Mouse (Mus musculus): Measurements from ENCODE around the gene Efna4. TPM values are rescaled to one million over a fixed set of nuclear protein-coding genes. Genes with fewer than 3 reads are reported as not detected.
A peak's percentile ranks its signal among the peaks of the same experiment; 100 is the strongest.

Efna4 gene
- polyA plus RNA-seq, 1 experiment from 2014 or later, result 14.1 TPM

DNA sequence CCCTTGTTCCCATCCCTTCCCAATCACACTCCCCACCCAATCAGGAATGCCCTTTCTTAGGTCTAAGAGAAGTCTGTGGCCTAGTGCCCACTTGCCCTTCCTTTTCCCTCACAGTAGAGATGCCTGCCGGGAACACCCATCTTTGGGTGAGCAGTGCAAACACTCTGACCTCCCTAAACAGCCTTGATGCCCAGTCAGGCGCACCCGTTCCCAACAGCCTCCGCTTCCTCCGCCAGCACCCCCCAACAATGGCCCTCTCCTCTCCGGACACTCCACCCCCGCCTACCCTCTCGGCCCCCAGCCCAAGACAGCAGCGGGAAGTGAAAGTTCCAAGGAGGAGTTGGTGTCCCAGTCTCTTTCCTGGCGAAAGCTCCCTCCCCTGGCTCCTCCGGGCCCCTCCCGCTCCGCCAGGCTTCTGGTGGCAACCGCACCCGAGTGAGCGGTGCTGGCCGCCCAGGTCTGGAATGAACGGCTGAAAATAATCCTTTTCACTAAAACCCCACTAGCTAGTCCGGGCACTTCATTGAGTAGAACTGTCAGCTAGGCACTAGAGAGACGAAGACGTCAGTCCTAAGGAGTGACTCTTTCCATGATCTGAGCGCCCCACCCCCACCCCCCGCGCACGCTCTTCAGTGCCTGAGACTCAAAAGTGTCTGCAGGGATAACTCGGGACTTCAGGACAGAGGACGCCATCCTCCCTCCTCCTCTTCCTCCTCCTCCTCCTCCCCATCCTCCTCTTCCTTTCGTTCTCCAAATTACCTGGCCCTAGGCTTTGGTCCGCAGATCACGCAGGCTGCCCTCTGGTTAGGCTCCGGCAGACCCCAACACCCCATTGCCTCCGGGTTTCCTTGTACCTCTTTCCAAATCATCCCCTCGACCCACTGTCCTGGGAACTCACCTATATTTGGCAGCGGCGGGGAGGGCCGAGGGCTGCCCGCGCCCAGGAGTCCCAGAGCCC lies 11.4 kb upstream of the Efna4 start:
- no peaks in the 10 kb centered on the region; the same call in 1 of the 2 replicates for H3K36me3 ChIP-seq (ENCODE audit: control insufficient read depth, insufficient read depth)
- H3K4me3 ChIP-seq (replicated peaks; ENCODE audit: low read length), result peak overlapping the region; percentile 69
- no peaks in the 10 kb centered on the region for H3K27me3 ChIP-seq (replicated peaks; ENCODE audit: control insufficient read depth, insufficient read depth, low read length)
- H3K9ac ChIP-seq (replicated peaks; ENCODE audit: low read depth, low read length), result peak overlapping the region; percentile 70
- peak; percentile 41 for ATAC-seq
- H3K4me1 ChIP-seq (replicated peaks; ENCODE audit: control insufficient read depth, insufficient read depth, low read length), result peaks cover 12% of the 10 kb centered on the region; the same call in 1 of the 2 replicates
- WGBS, result under 1% methylated on average over 38 of the region's 38 CpGs
- no peaks in the 10 kb centered on the region for H3K9me3 ChIP-seq (ENCODE audit: control insufficient read depth, low read length)
- H3K4me2 ChIP-seq (ENCODE audit: low read length), result peak overlapping the region; percentile 97
- peak overlapping the region; percentile 84; the same call in 1 of the 2 replicates for H3K27ac ChIP-seq (ENCODE audit: low read length)

DNA sequence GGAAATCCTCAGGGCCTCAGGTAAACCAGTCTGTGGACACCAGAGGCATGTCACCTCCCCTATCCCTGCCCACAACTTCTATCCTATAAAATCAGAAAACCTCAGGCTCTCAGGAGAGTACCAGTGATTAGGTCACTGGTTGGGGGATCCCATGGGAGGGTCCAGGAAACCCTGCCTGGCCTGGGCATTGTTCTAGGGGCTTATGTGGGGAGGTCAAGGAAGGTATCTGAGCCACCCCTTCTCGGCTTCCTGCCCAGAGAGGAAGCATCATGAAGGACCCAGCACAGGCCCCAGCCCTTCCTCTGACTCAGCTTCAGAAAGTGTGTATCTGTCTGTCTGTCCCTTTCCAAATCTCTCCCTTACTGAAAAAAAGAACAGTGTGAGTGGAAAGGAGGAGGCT lies 10.1 kb upstream of the Efna4 start:
- Histone ChIP-seq H3K27me3 (replicated peaks; ENCODE audit: control insufficient read depth, insufficient read depth, low read length) (no peaks in the 10 kb centered on the region), H3K36me3 (ENCODE audit: control insufficient read depth, insufficient read depth) (no peaks in the 10 kb centered on the region; the same call in 1 of the 2 replicates), H3K4me3 (replicated peaks; ENCODE audit: low read length) (no peak overlapping the region), H3K9ac (replicated peaks; ENCODE audit: low read depth, low read length) (no peak overlapping the region), H3K4me1 (replicated peaks; ENCODE audit: control insufficient read depth, insufficient read depth, low read length) (peaks cover 12% of the 10 kb centered on the region; the same call in 1 of the 2 replicates), H3K4me2 (ENCODE audit: low read length) (no peak overlapping the region), H3K27ac (ENCODE audit: low read length) (no peak overlapping the region), H3K9me3 (ENCODE audit: control insufficient read depth, low read length) (no peaks in the 10 kb centered on the region)
- 47% methylated on average over 1 of the region's 1 CpGs for WGBS
- no peak for ATAC-seq

DNA sequence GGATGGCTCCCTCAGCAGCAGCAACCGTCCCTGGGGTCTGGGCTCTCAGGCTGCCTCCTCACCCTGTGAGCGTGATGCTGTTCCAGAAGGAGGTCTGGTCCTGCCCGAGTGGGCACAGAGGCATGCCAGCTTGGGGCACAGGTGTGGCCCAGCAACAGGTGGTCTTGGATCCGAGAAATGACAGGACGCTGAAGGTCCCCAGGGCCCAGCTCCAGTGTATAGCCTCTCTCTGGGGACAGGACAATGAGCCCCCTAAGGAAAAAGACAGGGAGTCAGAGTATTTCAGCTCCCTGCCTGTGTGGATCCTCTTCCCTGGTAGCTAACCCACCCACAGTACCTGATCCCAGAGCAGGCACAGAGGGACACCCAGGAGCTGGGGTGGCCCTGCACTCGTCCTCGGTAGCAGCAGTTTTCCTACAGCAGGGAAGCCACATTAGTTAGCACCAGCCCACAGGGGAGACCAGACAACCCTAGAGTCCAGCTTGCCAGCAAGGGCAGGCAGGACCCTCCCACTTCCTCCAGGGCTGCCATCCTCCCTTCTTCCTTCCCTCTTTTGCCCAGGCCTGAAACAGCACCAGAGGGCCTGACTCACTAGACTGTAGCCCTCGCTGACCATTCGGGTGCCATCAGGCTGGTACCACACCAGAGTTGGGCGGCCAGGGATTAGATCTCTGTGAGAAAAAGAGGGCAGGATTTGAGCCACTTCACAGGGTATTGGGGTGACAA lies 9.2 kb upstream of the Efna4 start:
- Histone ChIP-seq H3K9me3 (ENCODE audit: control insufficient read depth, low read length) (no peaks in the 10 kb centered on the region), H3K4me2 (ENCODE audit: low read length) (no peak overlapping the region), H3K27ac (ENCODE audit: low read length) (no peak overlapping the region), H3K4me1 (replicated peaks; ENCODE audit: control insufficient read depth, insufficient read depth, low read length) (peaks cover 14% of the 10 kb centered on the region), H3K27me3 (replicated peaks; ENCODE audit: control insufficient read depth, insufficient read depth, low read length) (no peaks in the 10 kb centered on the region), H3K36me3 (ENCODE audit: control insufficient read depth, insufficient read depth) (no peaks in the 10 kb centered on the region; the same call in 1 of the 2 replicates), H3K9ac (replicated peaks; ENCODE audit: low read depth, low read length) (no peak overlapping the region), H3K4me3 (replicated peaks; ENCODE audit: low read length) (no peak overlapping the region)
- ATAC-seq, result no peak
- 85% methylated on average over 10 of the region's 10 CpGs for WGBS

DNA sequence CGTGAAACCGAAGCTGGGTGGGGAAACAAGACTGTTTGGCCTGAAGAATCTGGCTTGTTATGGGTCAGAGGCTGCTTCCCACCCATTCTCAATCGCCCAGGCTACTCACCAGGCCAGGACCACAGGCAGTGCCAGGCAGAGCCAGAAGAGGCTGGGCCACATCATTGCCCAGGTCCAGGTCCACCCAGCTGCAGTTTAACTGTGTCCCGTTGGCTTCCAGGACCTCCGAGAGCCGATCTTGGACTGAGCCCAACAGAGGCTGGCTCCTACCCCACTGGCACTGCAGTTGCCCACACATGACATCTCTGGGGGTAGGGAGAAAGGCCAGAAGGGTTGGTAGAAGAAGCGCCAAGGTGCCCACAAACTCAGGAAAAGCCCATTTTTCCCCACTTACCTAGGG lies 5.5 kb upstream of the Efna4 start:
- Histone ChIP-seq H3K9ac (replicated peaks; ENCODE audit: low read depth, low read length) (no peak overlapping the region), H3K27ac (ENCODE audit: low read length) (no peak overlapping the region), H3K27me3 (replicated peaks; ENCODE audit: control insufficient read depth, insufficient read depth, low read length) (no peaks in the 10 kb centered on the region), H3K36me3 (ENCODE audit: control insufficient read depth, insufficient read depth) (no peaks in the 10 kb centered on the region; the same call in 1 of the 2 replicates), H3K9me3 (ENCODE audit: control insufficient read depth, low read length) (no peaks in the 10 kb centered on the region), H3K4me3 (replicated peaks; ENCODE audit: low read length) (no peak overlapping the region), H3K4me2 (ENCODE audit: low read length) (no peak overlapping the region), H3K4me1 (replicated peaks; ENCODE audit: control insufficient read depth, insufficient read depth, low read length) (peaks cover 28% of the 10 kb centered on the region)
- ATAC-seq, result no peak
- WGBS, result 76% methylated on average over 7 of the region's 7 CpGs

DNA sequence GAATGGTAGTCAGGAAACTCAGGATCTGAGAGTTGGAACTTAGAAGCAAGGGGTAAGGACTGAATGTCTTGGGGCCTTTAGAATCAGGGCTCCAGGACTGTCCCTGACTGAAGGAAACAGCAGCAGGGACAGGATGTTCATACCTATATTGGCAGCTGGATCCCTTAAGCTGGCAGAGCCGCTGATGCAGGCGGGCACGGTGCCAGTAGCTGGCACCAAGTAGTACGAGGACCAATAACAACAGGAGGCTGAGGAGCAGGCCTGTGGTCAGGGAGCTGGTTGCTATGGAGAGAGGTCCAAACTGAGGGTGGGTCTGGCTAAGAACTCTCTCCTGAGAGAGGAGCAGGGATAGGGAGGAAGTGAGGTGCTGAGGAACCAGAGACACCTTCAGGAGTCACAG lies 4.0 kb upstream of the Efna4 start:
- Histone ChIP-seq H3K9me3 (ENCODE audit: control insufficient read depth, low read length) (no peaks in the 10 kb centered on the region), H3K27ac (ENCODE audit: low read length) (no peak overlapping the region), H3K36me3 (ENCODE audit: control insufficient read depth, insufficient read depth) (no peaks in the 10 kb centered on the region; the same call in 1 of the 2 replicates), H3K4me2 (ENCODE audit: low read length) (no peak overlapping the region), H3K9ac (replicated peaks; ENCODE audit: low read depth, low read length) (0 out of 2 replicates have a peak overlapping the region, but pooled peaks have one; percentile 8), H3K27me3 (replicated peaks; ENCODE audit: control insufficient read depth, insufficient read depth, low read length) (no peaks in the 10 kb centered on the region), H3K4me3 (replicated peaks; ENCODE audit: low read length) (no peak overlapping the region), H3K4me1 (replicated peaks; ENCODE audit: control insufficient read depth, insufficient read depth, low read length) (peaks cover 37% of the 10 kb centered on the region)
- WGBS, result 59% methylated on average over 4 of the region's 4 CpGs
- no peak for ATAC-seq

DNA sequence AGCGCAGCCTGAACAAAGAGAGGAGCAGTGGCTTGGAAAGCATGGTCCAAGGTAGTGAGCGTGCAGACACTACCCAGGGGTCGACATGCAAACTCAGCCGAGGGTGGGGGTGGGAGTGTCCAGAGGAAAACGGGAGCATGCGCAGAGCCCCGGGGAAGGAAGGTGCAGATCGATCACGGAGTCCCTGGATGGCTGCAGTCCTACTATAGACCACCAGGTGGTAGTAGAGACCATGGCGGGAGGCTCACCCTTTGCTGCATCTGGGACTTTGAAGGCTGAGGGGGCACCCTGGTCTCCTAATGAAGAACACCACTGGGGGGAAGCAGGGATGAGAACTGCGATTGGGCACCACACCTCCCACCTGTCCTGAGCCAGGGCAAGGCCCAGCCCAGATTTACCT lies 2.6 kb upstream of the Efna4 start:
- H3K27ac ChIP-seq (ENCODE audit: low read length), result no peak overlapping the region

DNA sequence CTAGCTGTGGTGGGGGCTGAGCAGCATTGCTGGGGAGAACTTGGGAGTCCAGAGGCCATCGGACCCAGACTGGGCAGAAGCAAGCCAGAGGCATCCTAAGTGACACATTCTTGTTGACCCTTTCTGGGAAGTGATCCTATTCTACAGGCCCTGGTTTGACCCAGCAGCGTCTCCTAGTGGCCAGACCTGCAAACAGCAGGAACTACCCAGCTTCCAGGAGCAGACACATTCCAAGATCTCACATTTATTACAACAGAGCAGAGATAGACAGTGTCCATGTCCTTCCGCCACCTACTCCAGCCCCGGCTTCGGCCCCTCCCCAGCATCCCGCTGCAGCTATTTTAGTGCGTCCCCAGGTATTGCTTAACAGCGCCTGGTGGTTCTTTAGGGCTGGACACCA lies 1.6 kb upstream of the Efna4 start:
- no peaks in the 10 kb centered on the region for H3K9me3 ChIP-seq (ENCODE audit: control insufficient read depth, low read length)

More for the DNA sequence above, 2.6 kb upstream of the Efna4 start:
- H3K4me2 ChIP-seq (ENCODE audit: low read length), result peak overlapping the region; percentile 65
- H3K4me1 ChIP-seq (replicated peaks; ENCODE audit: control insufficient read depth, insufficient read depth, low read length), result peaks cover 50% of the 10 kb centered on the region
- 3% methylated on average over 11 of the region's 11 CpGs for WGBS
- no peaks in the 10 kb centered on the region for H3K27me3 ChIP-seq (replicated peaks; ENCODE audit: control insufficient read depth, insufficient read depth, low read length)
- H3K4me3 ChIP-seq (replicated peaks; ENCODE audit: low read length), result peak overlapping the region; percentile 37
- peak overlapping the region; percentile 54 for H3K9ac ChIP-seq (replicated peaks; ENCODE audit: low read depth, low read length)
- no peaks in the 10 kb centered on the region for H3K9me3 ChIP-seq (ENCODE audit: control insufficient read depth, low read length)
- H3K36me3 ChIP-seq (ENCODE audit: control insufficient read depth, insufficient read depth), result no peaks in the 10 kb centered on the region; the same call in 1 of the 2 replicates
- ATAC-seq, result peak; percentile 46

DNA sequence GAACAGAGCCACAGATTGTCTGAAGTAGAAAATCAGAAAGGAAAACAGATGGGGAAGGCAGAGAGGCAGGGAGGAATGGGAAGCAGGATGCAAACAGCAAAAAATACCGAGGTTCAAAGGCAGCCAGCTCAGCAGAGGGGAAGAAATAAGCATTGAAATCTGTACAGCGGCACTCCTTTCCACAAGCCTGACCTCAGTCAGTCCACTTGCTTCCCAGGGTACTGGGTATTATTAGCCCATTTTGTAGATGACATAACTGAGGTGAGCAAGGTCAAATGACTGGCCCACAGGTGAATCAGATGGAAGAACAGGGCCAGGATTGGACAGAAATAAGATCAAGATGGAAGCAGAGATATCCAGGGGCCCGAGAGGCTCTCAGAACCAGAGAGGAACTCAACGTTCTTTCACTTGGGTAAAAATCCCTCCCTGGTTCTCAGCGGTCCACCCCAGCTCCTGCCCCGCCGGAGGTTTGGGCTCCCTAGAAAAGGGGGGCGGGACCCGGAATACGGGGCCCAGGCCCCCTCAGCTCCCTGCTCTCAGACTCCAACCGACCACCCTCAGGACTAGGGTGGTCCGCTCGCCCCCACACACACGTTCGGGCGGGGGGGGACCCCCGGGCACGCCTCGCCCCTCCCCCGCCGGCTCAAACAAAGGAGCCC lies 637 bp downstream of the Efna4 start:
- Histone ChIP-seq H3K36me3 (ENCODE audit: control insufficient read depth, insufficient read depth) (no peaks in the 10 kb centered on the region), H3K4me1 (replicated peaks; ENCODE audit: control insufficient read depth, insufficient read depth, low read length) (peaks cover 60% of the 10 kb centered on the region), H3K9ac (replicated peaks; ENCODE audit: low read depth, low read length) (peak overlapping the region; percentile 86), H3K9me3 (ENCODE audit: control insufficient read depth, low read length) (no peaks in the 10 kb centered on the region), H3K27me3 (replicated peaks; ENCODE audit: control insufficient read depth, insufficient read depth, low read length) (no peaks in the 10 kb centered on the region), H3K4me3 (replicated peaks; ENCODE audit: low read length) (peak overlapping the region; percentile 84), H3K4me2 (ENCODE audit: low read length) (peak overlapping the region; percentile 75), H3K27ac (ENCODE audit: low read length) (peak overlapping the region; percentile 83)
- no peak; the same call in 1 of the 2 replicates for ATAC-seq
- WGBS, result under 1% methylated on average over 21 of the region's 21 CpGs

More for the DNA sequence above, 1.6 kb upstream of the Efna4 start:
- ATAC-seq, result no peak
- H3K4me3 ChIP-seq (replicated peaks; ENCODE audit: low read length), result no peak overlapping the region
- H3K27me3 ChIP-seq (replicated peaks; ENCODE audit: control insufficient read depth, insufficient read depth, low read length), result no peaks in the 10 kb centered on the region
- H3K27ac ChIP-seq (ENCODE audit: low read length), result no peak overlapping the region
- no peak overlapping the region for H3K4me2 ChIP-seq (ENCODE audit: low read length)
- peaks cover 50% of the 10 kb centered on the region for H3K4me1 ChIP-seq (replicated peaks; ENCODE audit: control insufficient read depth, insufficient read depth, low read length)
- no peak overlapping the region for H3K9ac ChIP-seq (replicated peaks; ENCODE audit: low read depth, low read length)
- H3K36me3 ChIP-seq (ENCODE audit: control insufficient read depth, insufficient read depth), result no peaks in the 10 kb centered on the region
- WGBS, result 28% methylated on average over 8 of the region's 8 CpGs
